Mouse (Mus musculus): ENCODE measurements around the gene Fam122b.

DNA sequence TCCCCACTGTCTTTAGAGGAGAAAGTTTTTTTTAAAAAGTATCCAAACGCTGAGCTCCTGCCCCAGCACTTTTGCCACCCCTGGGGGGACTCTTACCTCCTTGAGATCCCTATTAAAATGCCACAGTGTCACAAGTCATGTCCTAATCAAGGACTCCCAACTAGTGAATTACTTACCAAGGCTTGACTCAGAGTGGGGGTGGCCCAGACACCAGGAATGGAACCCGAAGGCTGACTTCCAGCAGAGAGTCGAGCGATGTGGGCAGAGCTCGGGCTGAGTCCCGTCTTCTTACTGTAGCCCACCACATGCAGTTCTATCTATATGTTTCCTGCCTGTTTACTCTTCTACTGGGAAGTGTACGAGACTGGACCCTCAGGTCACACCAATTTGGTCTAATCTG is 60.2 kb downstream of the Fam122b start:
- no peak for TF ChIP-seq CTCF (IDR thresholded peaks at IDR 0.05; ENCODE audit: borderline replicate concordance, insufficient read depth, low read depth, low read length)
- no peak for TF ChIP-seq POLR2A (IDR thresholded peaks at IDR 0.05; ENCODE audit: borderline replicate concordance, insufficient read depth, low read length)

All from cerebellum, adult 2 months (tissue).